Mouse (Mus musculus): ENCODE measurements at regions not wholly inside any gene's neighbourhood (a gene's known extent, or its start where the extent isn't known, plus 50 kb on each side); places are given as distances from the start of the nearest gene placed in this dataset.

DNA sequence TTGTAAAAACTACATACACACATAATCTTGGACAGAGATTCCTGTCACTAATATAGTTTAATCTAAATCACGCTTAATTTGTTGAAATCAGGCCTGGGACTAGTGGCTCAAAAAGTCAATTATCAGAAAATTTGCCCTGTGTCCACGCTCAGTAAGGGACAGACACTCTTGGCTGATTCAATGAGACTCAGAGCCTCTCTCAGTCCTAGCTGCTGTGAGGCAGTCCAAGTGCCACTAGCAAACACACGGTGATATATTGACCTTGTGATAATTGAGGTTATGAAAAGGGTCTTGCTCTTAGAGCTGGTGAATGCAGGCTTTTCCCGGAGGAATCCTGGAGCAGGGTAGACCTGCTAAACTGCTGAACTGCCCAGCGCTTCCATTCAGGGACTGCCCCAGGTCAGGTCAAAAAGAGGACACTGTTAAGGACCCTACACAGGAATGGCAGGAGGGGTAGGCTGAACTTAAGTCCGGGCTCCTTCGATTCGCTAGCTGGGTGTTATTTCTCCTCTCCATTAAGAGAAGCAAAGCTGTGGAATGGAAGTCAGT is 1521.9 kb upstream of the Slc10a2 start:
- TF ChIP-seq EP300 (IDR thresholded peaks at IDR 0.05; ENCODE audit: low read depth) (no peak), CTCF (IDR thresholded peaks at IDR 0.05; ENCODE audit: low read depth) (no peak)
- no peak for ATAC-seq (ENCODE audit: insufficient read depth)
- 68% methylated on average over 8 of the region's 8 CpGs for WGBS (ENCODE audit: insufficient replicate concordance)

DNA sequence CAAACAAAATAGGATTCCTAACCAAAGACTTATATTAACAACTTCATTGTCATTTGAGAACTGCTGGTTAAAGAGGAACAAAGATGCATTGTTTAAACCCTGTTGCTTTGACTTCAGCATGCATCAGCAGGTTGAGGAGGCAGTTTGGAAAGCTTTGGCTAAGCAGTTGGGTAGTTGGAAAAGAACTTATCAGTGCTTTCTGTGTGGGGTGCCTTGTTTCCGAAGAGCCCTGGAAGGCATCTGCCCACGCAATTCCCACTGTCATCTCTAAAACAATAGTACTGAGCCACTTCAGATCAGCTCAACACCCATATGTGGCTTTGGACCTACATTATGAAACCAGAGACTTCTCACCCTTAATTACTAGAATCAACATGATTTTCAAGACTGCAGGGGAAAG is 1503.7 kb upstream of the Slc10a2 start:
- Histone ChIP-seq H3K27me3 (ENCODE audit: control insufficient read depth, insufficient read depth, low read length) (no peaks in the 10 kb centered on the region), H3K4me1 (replicated peaks; ENCODE audit: control insufficient read depth in 2 of 2, insufficient read depth in 2 of 2, low read length in 1 of 2) (no peaks in the 10 kb centered on the region), H3K9ac (replicated peaks) (no peak overlapping the region), H3K4me2 (ENCODE audit: low read depth) (no peak overlapping the region), H3K9me3 (ENCODE audit: control insufficient read depth, low read length) (no peaks in the 10 kb centered on the region), H3K27ac (no peak overlapping the region), H3K4me3 (ENCODE audit: insufficient read depth in 1 of 2, low read depth in 2 of 2, low read length in 2 of 2) (no peak overlapping the region), H3K36me3 (replicated peaks; ENCODE audit: control insufficient read depth, insufficient read depth, low read depth) (no peaks in the 10 kb centered on the region)
- no peak for ATAC-seq (ENCODE audit: insufficient read depth)
- 52% methylated on average over 2 of the region's 2 CpGs for WGBS (ENCODE audit: insufficient replicate concordance)
- TF ChIP-seq CTCF (IDR thresholded peaks at IDR 0.05; ENCODE audit: low read depth): no peak
- TF ChIP-seq EP300 (IDR thresholded peaks at IDR 0.05; ENCODE audit: low read depth): no peak
- no peak for DNase-seq (ENCODE audit: low read depth in 3 of 3, low spot score in 3 of 3)

More for the DNA sequence above, 1521.9 kb upstream of the Slc10a2 start:
- Histone ChIP-seq H3K9ac (replicated peaks) (no peak overlapping the region), H3K27ac (no peak overlapping the region), H3K4me2 (ENCODE audit: low read depth) (no peak overlapping the region), H3K9me3 (ENCODE audit: control insufficient read depth, low read length) (no peaks in the 10 kb centered on the region), H3K4me3 (ENCODE audit: insufficient read depth in 1 of 2, low read depth in 2 of 2, low read length in 2 of 2) (no peak overlapping the region), H3K4me1 (replicated peaks; ENCODE audit: control insufficient read depth in 2 of 2, insufficient read depth in 2 of 2, low read length in 1 of 2) (no peaks in the 10 kb centered on the region), H3K36me3 (replicated peaks; ENCODE audit: control insufficient read depth, insufficient read depth, low read depth) (no peaks in the 10 kb centered on the region), H3K27me3 (ENCODE audit: control insufficient read depth, insufficient read depth, low read length) (no peaks in the 10 kb centered on the region)
- DNase-seq (ENCODE audit: low read depth in 3 of 3, low spot score in 3 of 3): no peak

GRCm38 (mm10) chr8:6606854-6607535 is 1501.8 kb upstream of the Slc10a2 start:
- Histone ChIP-seq H3K4me3 (ENCODE audit: insufficient read depth in 1 of 2, low read depth in 2 of 2, low read length in 2 of 2) (no peak overlapping the region), H3K36me3 (replicated peaks; ENCODE audit: control insufficient read depth, insufficient read depth, low read depth) (no peaks in the 10 kb centered on the region), H3K9ac (replicated peaks) (no peak overlapping the region), H3K9me3 (ENCODE audit: control insufficient read depth, low read length) (no peaks in the 10 kb centered on the region), H3K27ac (no peak overlapping the region), H3K4me2 (ENCODE audit: low read depth) (no peak overlapping the region), H3K27me3 (ENCODE audit: control insufficient read depth, insufficient read depth, low read length) (no peaks in the 10 kb centered on the region), H3K4me1 (replicated peaks; ENCODE audit: control insufficient read depth in 2 of 2, insufficient read depth in 2 of 2, low read length in 1 of 2) (no peaks in the 10 kb centered on the region)
- WGBS (ENCODE audit: insufficient replicate concordance): 6% methylated on average over 9 of the region's 9 CpGs
- no peak for ATAC-seq (ENCODE audit: insufficient read depth)
- TF ChIP-seq CTCF (IDR thresholded peaks at IDR 0.05; ENCODE audit: low read depth): no peak
- TF ChIP-seq EP300 (IDR thresholded peaks at IDR 0.05; ENCODE audit: low read depth): no peak
- no peak for DNase-seq (ENCODE audit: low read depth in 3 of 3, low spot score in 3 of 3)

DNA sequence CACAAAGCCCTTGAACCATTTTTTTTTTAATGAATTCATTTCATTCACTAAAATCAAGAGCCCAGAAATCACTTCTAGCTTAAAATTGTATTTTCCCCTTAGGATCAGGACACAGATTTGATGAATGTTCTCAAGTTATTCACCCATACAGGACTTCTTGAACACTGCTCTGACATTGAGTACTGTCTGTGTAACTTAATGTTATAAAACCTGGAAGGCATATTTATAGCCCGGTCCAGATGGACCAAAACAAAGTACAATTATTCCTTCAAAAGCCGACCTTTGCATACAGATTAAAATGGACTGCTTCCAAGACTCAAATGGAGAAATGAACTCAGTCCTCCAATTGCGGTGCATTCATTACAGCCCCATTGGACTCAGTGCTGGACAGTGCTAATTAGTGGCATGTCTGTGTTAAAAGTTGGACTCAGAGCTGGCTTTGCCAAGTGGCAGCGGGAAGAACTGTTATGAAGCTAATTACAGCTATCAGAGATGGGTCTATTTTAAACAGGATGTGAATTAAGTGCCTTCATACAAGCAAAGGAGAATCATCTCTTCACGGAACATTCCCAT is 1499.2 kb upstream of the Slc10a2 start:
- Histone ChIP-seq H3K4me3 (ENCODE audit: insufficient read depth in 1 of 2, low read depth in 2 of 2, low read length in 2 of 2) (no peak overlapping the region), H3K36me3 (replicated peaks; ENCODE audit: control insufficient read depth, insufficient read depth, low read depth) (no peaks in the 10 kb centered on the region), H3K27me3 (ENCODE audit: control insufficient read depth, insufficient read depth, low read length) (no peaks in the 10 kb centered on the region), H3K9me3 (ENCODE audit: control insufficient read depth, low read length) (no peaks in the 10 kb centered on the region), H3K27ac (no peak overlapping the region), H3K9ac (replicated peaks) (no peak overlapping the region), H3K4me1 (replicated peaks; ENCODE audit: control insufficient read depth in 2 of 2, insufficient read depth in 2 of 2, low read length in 1 of 2) (no peaks in the 10 kb centered on the region), H3K4me2 (ENCODE audit: low read depth) (no peak overlapping the region)
- DNase-seq (ENCODE audit: low read depth in 3 of 3, low spot score in 3 of 3) (no peak), ATAC-seq (ENCODE audit: insufficient read depth) (no peak)
- no peak for TF ChIP-seq EP300 (IDR thresholded peaks at IDR 0.05; ENCODE audit: low read depth)
- no peak for TF ChIP-seq CTCF (IDR thresholded peaks at IDR 0.05; ENCODE audit: low read depth)
- 64% methylated on average over 5 of the region's 5 CpGs for WGBS (ENCODE audit: insufficient replicate concordance)

DNA sequence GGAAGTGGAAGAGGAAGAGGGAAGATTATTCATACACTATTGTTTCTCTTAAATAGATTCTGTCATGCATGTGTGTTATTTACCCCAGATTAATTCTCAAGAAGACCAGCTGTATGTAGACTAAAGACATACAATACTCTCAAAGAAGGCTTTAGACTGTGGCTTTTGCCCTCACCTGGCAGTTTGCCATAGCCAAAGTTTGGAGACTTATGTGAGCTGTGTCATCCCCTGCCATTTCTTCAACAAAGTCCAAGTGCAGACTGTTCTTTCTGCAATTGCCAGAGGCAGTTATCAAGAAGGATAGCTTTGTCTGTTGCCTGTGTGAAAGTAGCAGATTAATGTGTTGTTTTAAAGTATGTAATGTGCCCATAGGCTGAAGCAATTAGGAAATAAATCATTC is 1485.0 kb upstream of the Slc10a2 start:
- no peak overlapping the region for H3K27ac ChIP-seq
- no peaks in the 10 kb centered on the region for H3K27me3 ChIP-seq (ENCODE audit: control insufficient read depth, insufficient read depth, low read length)
- no peaks in the 10 kb centered on the region for H3K36me3 ChIP-seq (replicated peaks; ENCODE audit: control insufficient read depth, insufficient read depth, low read depth)
- no peak for DNase-seq (ENCODE audit: low read depth in 3 of 3, low spot score in 3 of 3)
- no peak overlapping the region for H3K4me2 ChIP-seq (ENCODE audit: low read depth)
- H3K9ac ChIP-seq (replicated peaks): no peak overlapping the region
- no peak for ATAC-seq (ENCODE audit: insufficient read depth)
- TF ChIP-seq CTCF (IDR thresholded peaks at IDR 0.05; ENCODE audit: low read depth) (no peak), EP300 (IDR thresholded peaks at IDR 0.05; ENCODE audit: low read depth) (no peak)
- H3K9me3 ChIP-seq (ENCODE audit: control insufficient read depth, low read length): no peaks in the 10 kb centered on the region
- H3K4me1 ChIP-seq (replicated peaks; ENCODE audit: control insufficient read depth in 2 of 2, insufficient read depth in 2 of 2, low read length in 1 of 2): no peaks in the 10 kb centered on the region
- no peak overlapping the region for H3K4me3 ChIP-seq (ENCODE audit: insufficient read depth in 1 of 2, low read depth in 2 of 2, low read length in 2 of 2)
